Mouse (Mus musculus) thymus, adult 2 months (tissue): ENCODE data around the gene Adam10. TPM values are rescaled to one million over a fixed set of nuclear protein-coding genes. Genes with fewer than 3 reads are reported as not detected.

ENCODE experiments used
- DNase-seq: peaks from one replicate; pipeline ENCODE4 v3.0.0; 2021
- H3K27ac ChIP-seq: fragments of 200-500 bp; 2 replicates; pipeline ENCODE4 v1.5.1; 2012; ENCODE audit warnings: low read length, control low read depth; ENCODE audit not compliant: control insufficient read depth, insufficient read depth
- H3K27me3 ChIP-seq: fragments of 200-500 bp; 2 replicates; pipeline ENCODE4 v1.6.1; 2012; ENCODE audit warnings: mild to moderate bottlenecking, low read length, moderate library complexity, mixed read lengths; ENCODE audit not compliant: control insufficient read depth, insufficient read depth
- H3K36me3 ChIP-seq: fragments of 200-500 bp; 2 replicates; pipeline ENCODE4 v1.6.1; 2012; ENCODE audit warnings: mild to moderate bottlenecking, low read length, moderate library complexity; ENCODE audit not compliant: control insufficient read depth, insufficient read depth
- H3K4me1 ChIP-seq: fragments of 200-500 bp; replicated peaks from 2 replicates; pipeline ENCODE4 v1.6.1; 2012; ENCODE audit warnings: low read length; ENCODE audit not compliant: control insufficient read depth, insufficient read depth
- H3K4me3 ChIP-seq: fragments of 200-500 bp; 2 replicates; pipeline ENCODE4 v1.5.1; 2012; ENCODE audit warnings: mild to moderate bottlenecking, low read length, control low read depth, moderate library complexity; ENCODE audit not compliant: control insufficient read depth, insufficient read depth
- CTCF ChIP-seq: fragments of 200-500 bp; IDR thresholded peaks from 2 replicates; pipeline ENCODE4 v1.5.1; 2012; ENCODE audit warnings: mild to moderate bottlenecking, control low read depth, low read length, moderate library complexity, borderline replicate concordance; ENCODE audit not compliant: control insufficient read depth, poor library complexity, insufficient read depth; ENCODE audit errors: extremely low read depth
- POLR2A ChIP-seq: fragments of 200-500 bp; IDR thresholded peaks from 2 replicates; pipeline ENCODE4 v1.6.1; 2012; ENCODE audit warnings: mild to moderate bottlenecking, low read length, control low read depth, moderate library complexity; ENCODE audit not compliant: control insufficient read depth, poor library complexity, insufficient read depth; ENCODE audit errors: extremely low read depth
- WGBS: fragments of 180-500 bp; shearing (Covaris S2); methylation state at CpG from one replicate; pipeline ENCODE4 v1.1.7; 2018; 5-methylcytosine and 5-hydroxymethylcytosine counted together
- polyA plus RNA-seq: library from polyadenylated mRNA; depleted of rRNA; stranded (reverse); fragments of >200 nt; gene quantifications from 2 replicates; pipeline ENCODE4 v1.2.3, GENCODE M21; 2012; rRNA removed

The Adam10 gene
- polyA plus RNA-seq = 21.7 and 25.4 TPM in 2 replicates

GRCm38 (mm10) chr9:70678682-70679131 lies at the start of gene Adam10:
Gene Adam10 (plus strand): TSS chr9:70678997.
- WGBS = under 1% methylated on average over 48 of the region's 48 CpGs

GRCm38 (mm10) chr9:70629711-70630110 lies 49.1 kb upstream of the Adam10 start:
- no peak for DNase-seq
- WGBS = 84% methylated on average over 2 of the region's 2 CpGs
- Histone ChIP-seq H3K27me3 (no peaks in the 10 kb centered on the region), H3K36me3 (peaks cover 23% of the 10 kb centered on the region), H3K4me3 (no peak overlapping the region), H3K27ac (no peak overlapping the region), H3K4me1 (no peaks in the 10 kb centered on the region; the same call in 1 of the 2 replicates)
- TF ChIP-seq CTCF = no peak
- no peak for TF ChIP-seq POLR2A

More at GRCm38 (mm10) chr9:70678682-70679131, at the start of gene Adam10:
- H3K36me3 ChIP-seq = no peaks in the 10 kb centered on the region
- peak; percentile 98 for DNase-seq
- H3K4me1 ChIP-seq = no peaks in the 10 kb centered on the region
- H3K27ac ChIP-seq = peak within 1 kb of the TSS; percentile 49
- peak; percentile 89 for TF ChIP-seq POLR2A
- no peak for TF ChIP-seq CTCF
- H3K27me3 ChIP-seq = no peaks in the 10 kb centered on the region
- H3K4me3 ChIP-seq = peak within 1 kb of the TSS; percentile 72

- Histone ChIP-seq H3K27me3 (no peaks in the 10 kb centered on the region), H3K4me3 (no peak overlapping the region), H3K36me3 (peaks cover 9% of the 10 kb centered on the region; the same call in 1 of the 2 replicates), H3K4me1 (no peaks in the 10 kb centered on the region; the same call in 1 of the 2 replicates), H3K27ac (no peak overlapping the region)
- DNase-seq = no peak
- TF ChIP-seq CTCF (no peak), POLR2A (no peak)
- 68% methylated on average over 5 of the region's 5 CpGs for WGBS
These were observed 47.1 kb upstream of the Adam10 start for GRCm38 (mm10) chr9:70631665-70632064.

GRCm38 (mm10) chr9:70636748-70637147 lies 42.0 kb upstream of the Adam10 start:
- H3K27ac ChIP-seq = no peak overlapping the region
- TF ChIP-seq CTCF (no peak), POLR2A (no peak)
- no peaks in the 10 kb centered on the region for H3K4me1 ChIP-seq
- peaks cover 3% of the 10 kb centered on the region; the same call in 1 of the 2 replicates for H3K36me3 ChIP-seq
- no peaks in the 10 kb centered on the region for H3K27me3 ChIP-seq
- no peak overlapping the region for H3K4me3 ChIP-seq
- 93% methylated on average over 2 of the region's 2 CpGs for WGBS
- DNase-seq = no peak

- 55% methylated on average over 2 of the region's 2 CpGs for WGBS
- peaks cover 3% of the 10 kb centered on the region for H3K4me1 ChIP-seq
- no peaks in the 10 kb centered on the region for H3K27me3 ChIP-seq
- no peaks in the 10 kb centered on the region for H3K36me3 ChIP-seq
- no peak for DNase-seq
- no peak overlapping the region for H3K4me3 ChIP-seq
- no peak overlapping the region for H3K27ac ChIP-seq
- TF ChIP-seq POLR2A (no peak), CTCF (no peak)
These were observed 28.5 kb upstream of the Adam10 start for GRCm38 (mm10) chr9:70650260-70650659.

GRCm38 (mm10) chr9:70650994-70651393 lies 27.8 kb upstream of the Adam10 start:
- WGBS = 93% methylated on average over 1 of the region's 1 CpGs
- no peak overlapping the region for H3K27ac ChIP-seq
- DNase-seq = no peak
- H3K36me3 ChIP-seq = no peaks in the 10 kb centered on the region
- H3K4me3 ChIP-seq = no peak overlapping the region
- H3K4me1 ChIP-seq = peaks cover 3% of the 10 kb centered on the region
- no peak for TF ChIP-seq CTCF
- no peak for TF ChIP-seq POLR2A
- H3K27me3 ChIP-seq = no peaks in the 10 kb centered on the region

- Histone ChIP-seq H3K36me3 (no peaks in the 10 kb centered on the region), H3K4me3 (no peak overlapping the region), H3K27me3 (no peaks in the 10 kb centered on the region), H3K27ac (no peak overlapping the region), H3K4me1 (peaks cover 3% of the 10 kb centered on the region)
- no peak for TF ChIP-seq CTCF
- no peak for TF ChIP-seq POLR2A
- WGBS = 84% methylated on average over 2 of the region's 2 CpGs
- DNase-seq = no peak
These were observed 26.6 kb upstream of the Adam10 start for GRCm38 (mm10) chr9:70652221-70652620.
